Mouse (Mus musculus): ENCODE measurements around the gene Ctdspl.

GRCm38 (mm10) chr9:119034676-119035665, 108.7 kb downstream of the Ctdspl start:
- TF ChIP-seq HCFC1 (IDR thresholded peaks at IDR 0.05; ENCODE audit: borderline replicate concordance, insufficient read depth, low read length), result no peak
- TF ChIP-seq CHD2 (IDR thresholded peaks at IDR 0.05; ENCODE audit: low read depth, low read length), result no peak
- TF ChIP-seq ZC3H11A (IDR thresholded peaks at IDR 0.05; ENCODE audit: borderline replicate concordance, low read depth, low read length), result no peak
